Mouse (Mus musculus) midbrain, embryonic 11.5 days (tissue): ENCODE data around the gene Pdcd6. TPM values are rescaled to one million over a fixed set of nuclear protein-coding genes. Genes with fewer than 3 reads are reported as not detected.

Experiments
- ATAC-seq: fragments of 200-750 bp; cut with Nextera tagmentation; 2 replicates; pipeline ENCODE4 v1.8.0; 2017; ENCODE audit warnings: moderate TSS enrichment, moderate library complexity; ENCODE audit not compliant: low FRiP score
- DNase-seq: peaks from one replicate; pipeline ENCODE4 v3.0.0; 2015; ENCODE audit warnings: low spot score; ENCODE audit errors: missing footprints
- H3K27ac ChIP-seq: fragments of 300-500 bp; sonication (generic); 2 replicates; pipeline ENCODE4 v1.5.1; 2014; ENCODE audit warnings: low read depth, low read length
- H3K27me3 ChIP-seq: fragments of 300-500 bp; sonication (generic); 2 replicates; pipeline ENCODE4 v1.6.1; 2014; ENCODE audit warnings: mild to moderate bottlenecking, low read length, moderate library complexity, mixed read lengths; ENCODE audit not compliant: control insufficient read depth, insufficient read depth
- H3K36me3 ChIP-seq: fragments of 300-500 bp; sonication (generic); 2 replicates; pipeline ENCODE4 v1.6.1; 2014; ENCODE audit warnings: mild to moderate bottlenecking, low read length, moderate library complexity, mixed read lengths; ENCODE audit not compliant: control insufficient read depth, insufficient read depth
- H3K4me1 ChIP-seq: fragments of 300-500 bp; sonication (generic); 2 replicates; pipeline ENCODE4 v1.6.1; 2014; ENCODE audit warnings: low read length; ENCODE audit not compliant: control insufficient read depth, insufficient read depth
- H3K4me2 ChIP-seq: fragments of 300-500 bp; sonication (generic); 2 replicates; pipeline ENCODE4 v1.6.1; 2014; ENCODE audit warnings: mild to moderate bottlenecking, moderate library complexity
- H3K4me3 ChIP-seq: fragments of 300-500 bp; sonication (generic); 2 replicates; pipeline ENCODE4 v1.5.1; 2014; ENCODE audit warnings: low read depth, low read length
- H3K9ac ChIP-seq: fragments of 300-500 bp; sonication (generic); 2 replicates; pipeline ENCODE4 v1.6.1; 2014; ENCODE audit warnings: low read length
- H3K9me3 ChIP-seq: fragments of 300-500 bp; sonication (generic); 2 replicates; pipeline ENCODE4 v1.6.1; 2016; ENCODE audit warnings: low read length; ENCODE audit not compliant: control insufficient read depth
- WGBS: fragments of 180-500 bp; shearing (Covaris S2); extraction: QIAGEN DNeasy Blood & Tissue Kit; methylation state at CpG from one replicate; pipeline ENCODE4 v1.1.7; 2014; 5-methylcytosine and 5-hydroxymethylcytosine counted together
- polyA plus RNA-seq: library from polyadenylated mRNA; unstranded; fragments of >200 nt; fragmentation: Nextera tagmentation; extraction: Ambion mirVana; gene quantifications from 2 replicates; pipeline ENCODE4 v1.2.1, GENCODE M21; 2014

Gene Pdcd6
- 116 and 125 TPM in 2 replicates for polyA plus RNA-seq

GRCm38 (mm10) chr13:74317170-74317849 lies at the start of gene Pdcd6:
TSS of gene Pdcd6 (minus strand) at chr13:74317580.
- H3K9ac ChIP-seq: peak within 1 kb of the TSS; percentile 83
- peak; percentile 98 for DNase-seq
- under 1% methylated on average over 36 of the region's 36 CpGs for WGBS
- H3K27me3 ChIP-seq: no peaks in the 10 kb centered on the region
- peak; percentile 99 for ATAC-seq
- H3K36me3 ChIP-seq: peaks cover 10% of the 10 kb centered on the region; the same call in 1 of the 2 replicates
- peaks cover 9% of the 10 kb centered on the region for H3K4me1 ChIP-seq
- H3K27ac ChIP-seq: no peak within 1 kb of the TSS; the same call in 1 of the 2 replicates
- no peaks in the 10 kb centered on the region for H3K9me3 ChIP-seq
- H3K4me3 ChIP-seq: peak within 1 kb of the TSS; percentile 82
- peak within 1 kb of the TSS; percentile 80 for H3K4me2 ChIP-seq

DNA sequence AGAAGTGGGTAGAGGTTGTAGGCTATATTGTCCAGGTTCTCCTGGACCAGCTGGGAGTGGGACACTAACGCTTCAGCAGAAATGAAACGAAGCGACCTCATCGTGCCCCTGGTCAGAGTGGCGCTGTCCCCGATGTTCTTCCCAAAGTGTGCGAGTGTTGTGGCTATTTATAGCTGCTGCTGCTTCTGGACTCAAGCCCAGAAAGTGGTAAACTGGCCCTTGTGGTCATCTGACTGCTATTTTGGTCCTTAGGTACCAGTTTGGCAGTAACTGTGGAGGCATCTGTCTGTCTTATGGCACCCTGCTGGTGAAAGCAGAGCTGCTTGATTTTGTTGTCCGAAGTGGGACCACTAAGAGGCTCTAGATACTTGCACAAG lies 46.5 kb upstream of the Pdcd6 start, which contains the start of gene Lrrc14b:
Gene Lrrc14b (minus strand): TSS at position 147 of the 377 bp plus-strand sequence.
- H3K9ac ChIP-seq: no peak within 1 kb of the TSS
- H3K9me3 ChIP-seq: no peaks in the 10 kb centered on the region
- no peak within 1 kb of the TSS for H3K4me2 ChIP-seq
- H3K36me3 ChIP-seq: peaks cover 2% of the 10 kb centered on the region; the same call in 1 of the 2 replicates
- no peak for DNase-seq
- 90% methylated on average over 8 of the region's 8 CpGs for WGBS
- H3K4me1 ChIP-seq: no peaks in the 10 kb centered on the region
- H3K27me3 ChIP-seq: no peaks in the 10 kb centered on the region
- ATAC-seq: peak; percentile 26; the same call in 1 of the 2 replicates
- H3K27ac ChIP-seq: no peak within 1 kb of the TSS
- H3K4me3 ChIP-seq: no peak within 1 kb of the TSS

GRCm38 (mm10) chr13:74363176-74363858 lies 45.9 kb upstream of the Pdcd6 start:
- ATAC-seq: no peak; the same call in 1 of the 2 replicates
- Histone ChIP-seq H3K4me1 (no peaks in the 10 kb centered on the region), H3K4me2 (no peak overlapping the region), H3K4me3 (no peak overlapping the region), H3K36me3 (peaks cover 2% of the 10 kb centered on the region; the same call in 1 of the 2 replicates), H3K9me3 (no peaks in the 10 kb centered on the region), H3K9ac (no peak overlapping the region), H3K27ac (no peak overlapping the region), H3K27me3 (no peaks in the 10 kb centered on the region)
- 91% methylated on average over 13 of the region's 13 CpGs for WGBS
- DNase-seq: no peak

GRCm38 (mm10) chr13:74362218-74362617 lies 44.8 kb upstream of the Pdcd6 start:
- Histone ChIP-seq H3K4me1 (no peaks in the 10 kb centered on the region), H3K9me3 (no peaks in the 10 kb centered on the region), H3K27ac (no peak overlapping the region), H3K4me3 (no peak overlapping the region), H3K27me3 (no peaks in the 10 kb centered on the region), H3K36me3 (peaks cover 2% of the 10 kb centered on the region; the same call in 1 of the 2 replicates), H3K9ac (no peak overlapping the region), H3K4me2 (no peak overlapping the region)
- no peak; the same call in 1 of the 2 replicates for ATAC-seq
- no peak for DNase-seq
- 71% methylated on average over 2 of the region's 2 CpGs for WGBS

DNA sequence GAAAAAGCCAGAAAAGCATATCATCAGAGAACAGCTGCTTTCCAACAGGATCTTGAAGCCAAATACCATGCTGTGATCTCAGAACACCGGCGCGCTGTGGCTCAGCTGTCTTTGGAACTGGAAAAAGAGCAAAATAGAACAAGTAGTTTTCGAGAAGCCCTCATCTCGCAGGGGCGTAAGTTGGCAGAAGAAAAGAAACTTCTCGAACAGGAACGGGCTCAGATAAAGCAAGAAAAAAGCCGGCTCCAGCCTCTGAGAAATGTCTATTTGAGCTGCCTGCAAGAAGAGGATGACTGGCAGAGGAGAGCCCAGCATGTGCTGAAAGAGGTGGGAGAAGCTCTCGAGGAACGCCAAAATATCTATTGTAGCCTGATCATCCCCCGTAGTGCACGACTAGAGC lies 39.1 kb upstream of the Pdcd6 start:
- Histone ChIP-seq H3K9me3 (no peaks in the 10 kb centered on the region), H3K4me2 (no peak overlapping the region), H3K9ac (no peak overlapping the region), H3K4me3 (no peak overlapping the region), H3K4me1 (no peaks in the 10 kb centered on the region), H3K27ac (no peak overlapping the region), H3K36me3 (peaks cover 9% of the 10 kb centered on the region), H3K27me3 (no peaks in the 10 kb centered on the region)
- no peak for DNase-seq
- 96% methylated on average over 13 of the region's 13 CpGs for WGBS
- ATAC-seq: no peak

GRCm38 (mm10) chr13:74350435-74350906 lies 33.1 kb upstream of the Pdcd6 start:
- Histone ChIP-seq H3K27ac (no peak overlapping the region; the same call in 1 of the 2 replicates), H3K4me2 (peak overlapping the region; percentile 84), H3K4me1 (peaks cover 10% of the 10 kb centered on the region; the same call in 1 of the 2 replicates), H3K4me3 (peak overlapping the region; percentile 75), H3K27me3 (no peaks in the 10 kb centered on the region), H3K36me3 (no peaks in the 10 kb centered on the region), H3K9ac (peak overlapping the region; percentile 90), H3K9me3 (no peaks in the 10 kb centered on the region)
- DNase-seq (no peak), ATAC-seq (peak; percentile 72; the same call in 1 of the 2 replicates)
- WGBS: 1% methylated on average over 15 of the region's 15 CpGs

GRCm38 (mm10) chr13:74349566-74350434 lies 32.4 kb upstream of the Pdcd6 start, which contains the start of the genes Sdha and Ccdc127:
TSS of gene Sdha (minus strand) at chr13:74350280.
TSS of gene Ccdc127 (plus strand) at chr13:74350309.
- DNase-seq (peak; percentile 100), ATAC-seq (peak; percentile 98)
- Histone ChIP-seq H3K4me1 (peaks cover 10% of the 10 kb centered on the region; the same call in 1 of the 2 replicates), H3K9ac (peak within 1 kb of the TSS; percentile 90), H3K4me2 (peak within 1 kb of the TSS; percentile 84), H3K36me3 (no peaks in the 10 kb centered on the region), H3K4me3 (peak within 1 kb of the TSS; percentile 75), H3K27me3 (no peaks in the 10 kb centered on the region), H3K9me3 (no peaks in the 10 kb centered on the region), H3K27ac (peak within 1 kb of the TSS; percentile 67; the same call in 1 of the 2 replicates)
- WGBS: 2% methylated on average over 57 of the region's 57 CpGs

GRCm38 (mm10) chr13:74341036-74341435 lies 23.7 kb upstream of the Pdcd6 start:
- Histone ChIP-seq H3K9ac (no peak overlapping the region), H3K27me3 (no peaks in the 10 kb centered on the region), H3K27ac (no peak overlapping the region), H3K9me3 (no peaks in the 10 kb centered on the region), H3K4me3 (no peak overlapping the region), H3K36me3 (peaks cover 12% of the 10 kb centered on the region; the same call in 1 of the 2 replicates), H3K4me1 (no peaks in the 10 kb centered on the region), H3K4me2 (no peak overlapping the region)
- ATAC-seq: 0 out of 2 replicates have a peak, but pooled peaks have one; percentile 57
- peak; percentile 86 for DNase-seq
- 57% methylated on average over 3 of the region's 3 CpGs for WGBS
